In genomic region chrX:23693443-23694400, GRCm38 (mm10) we compare ENCODE assay signal across 8 mouse cellular contexts. TPM values are rescaled to one million over a fixed set of nuclear protein-coding genes. Genes with fewer than 3 reads are reported as not detected.
DNase-seq lines count a peak whose midpoint lies in the region; ATAC-seq lines count a peak whose summit lies in the region.

No protein-coding gene starts in this region.

- peak overlapping the region; percentile 58 for H3K4me2 ChIP-seq in lung, embryonic 16.5 days (ENCODE audit: low read depth, low read length)
- peak overlapping the region; percentile 49 for H3K4me2 ChIP-seq in embryonic facial prominence, embryonic 15.5 days (replicated peaks)
- H3K4me2 ChIP-seq in midbrain, embryonic 15.5 days: peak overlapping the region; percentile 52

- H3K27ac ChIP-seq in lung, embryonic 16.5 days (ENCODE audit: low read length): peak overlapping the region; percentile 75
- H3K27ac ChIP-seq in embryonic facial prominence, embryonic 15.5 days (replicated peaks): peak overlapping the region; percentile 90
- peak overlapping the region; percentile 88 for H3K27ac ChIP-seq in midbrain, embryonic 15.5 days

- no peaks in the 10 kb centered on the region for H3K27me3 ChIP-seq in lung, embryonic 16.5 days (ENCODE audit: control insufficient read depth, insufficient read depth, low read depth, low read length)
- no peaks in the 10 kb centered on the region for H3K27me3 ChIP-seq in embryonic facial prominence, embryonic 15.5 days
- H3K27me3 ChIP-seq in midbrain, embryonic 15.5 days (replicated peaks): no peaks in the 10 kb centered on the region

- peak overlapping the region; percentile 71 for H3K9ac ChIP-seq in lung, embryonic 16.5 days (ENCODE audit: low read length)
- H3K9ac ChIP-seq in embryonic facial prominence, embryonic 15.5 days: peak overlapping the region; percentile 50
- peak overlapping the region; percentile 68 for H3K9ac ChIP-seq in midbrain, embryonic 15.5 days

- no peaks in the 10 kb centered on the region for H3K4me1 ChIP-seq in lung, embryonic 16.5 days (replicated peaks; ENCODE audit: control insufficient read depth, insufficient read depth, low read length)
- H3K4me1 ChIP-seq in embryonic facial prominence, embryonic 15.5 days: no peaks in the 10 kb centered on the region
- H3K4me1 ChIP-seq in midbrain, embryonic 15.5 days: no peaks in the 10 kb centered on the region

- no peaks in the 10 kb centered on the region for H3K9me3 ChIP-seq in lung, embryonic 16.5 days (ENCODE audit: control insufficient read depth, low read length)
- no peaks in the 10 kb centered on the region for H3K9me3 ChIP-seq in embryonic facial prominence, embryonic 15.5 days (replicated peaks)
- H3K9me3 ChIP-seq in midbrain, embryonic 15.5 days: no peaks in the 10 kb centered on the region

- DNase-seq in lung, adult 18-20 months: no peak
- peak; percentile 32 for DNase-seq in NIH3T3 (ENCODE audit: low read depth)
- DNase-seq in induced T-regulatory cell, adult 2 months (ENCODE audit: low read depth): peak; percentile 62
- DNase-seq in thymus, postnatal 36 days: no peak
- DNase-seq in right cerebral cortex, postnatal 14 days: no peak

- peak; percentile 18; the same call in 1 of the 2 replicates for ATAC-seq in lung, embryonic 16.5 days (ENCODE audit: low read depth)
- ATAC-seq in embryonic facial prominence, embryonic 15.5 days (ENCODE audit: insufficient number of reproducible peaks, low FRiP score, low TSS enrichment, low read depth): no peak; the same call in 1 of the 2 replicates
- ATAC-seq in midbrain, embryonic 15.5 days (replicated peaks): peak; percentile 65; the same call in 1 of the 2 replicates

- no peaks in the 10 kb centered on the region for H3K36me3 ChIP-seq in lung, embryonic 16.5 days (ENCODE audit: control insufficient read depth, insufficient read depth, low read length)
- H3K36me3 ChIP-seq in embryonic facial prominence, embryonic 15.5 days: no peaks in the 10 kb centered on the region
- no peaks in the 10 kb centered on the region for H3K36me3 ChIP-seq in midbrain, embryonic 15.5 days (replicated peaks)

- peak overlapping the region; percentile 73 for H3K4me3 ChIP-seq in lung, embryonic 16.5 days (ENCODE audit: low read length)
- H3K4me3 ChIP-seq in embryonic facial prominence, embryonic 15.5 days (replicated peaks): peak overlapping the region; percentile 59
- peak overlapping the region; percentile 68 for H3K4me3 ChIP-seq in midbrain, embryonic 15.5 days

- WGBS in lung, embryonic 16.5 days: 8% methylated on average over 27 of the region's 28 CpGs
- WGBS in embryonic facial prominence, embryonic 15.5 days: 15% methylated on average over 26 of the region's 28 CpGs
- WGBS in midbrain, embryonic 15.5 days: 17% methylated on average over 27 of the region's 28 CpGs

RNA-seq across cellular contexts. Expression of gene Wdr44, which starts 0.9 kb away (rescaled TPM):
- polyA plus RNA-seq in lung, embryonic 16.5 days (2015; fragmentation: Nextera tagmentation; extraction: Ambion mirVana): 6.8 TPM in 2 replicates
- polyA plus RNA-seq in embryonic facial prominence, embryonic 15.5 days (2015; fragmentation: Nextera tagmentation; extraction: Ambion mirVana): 13.8 and 16.0 TPM in 2 replicates
- polyA plus RNA-seq in midbrain, embryonic 15.5 days (2015; fragmentation: Nextera tagmentation; extraction: Ambion mirVana): 18.7 and 19.9 TPM in 2 replicates

Comparison
In these comparisons a context has a peak if more than half of its experiments do, and no peak if none do; other contexts are left out.
1. DNase-seq: peak in NIH3T3 (single experiment) and induced T-regulatory cell, adult 2 months (single experiment); none in lung, adult 18-20 months (0 of 2), thymus, postnatal 36 days (0 of 2) and right cerebral cortex, postnatal 14 days (single experiment).
2. Peak in every context shown above with its lines, with median percentiles within 50 percentile points of each other: H3K27ac ChIP-seq, H3K4me2 ChIP-seq, H3K4me3 ChIP-seq and H3K9ac ChIP-seq.